Mouse (Mus musculus) lung, postnatal 0 days (tissue): ENCODE results near the gene Dbi.

ENCODE experiments used
- CTCF ChIP-seq: IDR thresholded peaks from 2 replicates; pipeline ENCODE4 v1.5.1; 2016; ENCODE audit warnings: antibody characterized with exemption, mild to moderate bottlenecking
- EP300 ChIP-seq: IDR thresholded peaks from 2 replicates; pipeline ENCODE4 v1.6.1; 2016; ENCODE audit warnings: antibody characterized with exemption, mild to moderate bottlenecking, control low read depth

DNA sequence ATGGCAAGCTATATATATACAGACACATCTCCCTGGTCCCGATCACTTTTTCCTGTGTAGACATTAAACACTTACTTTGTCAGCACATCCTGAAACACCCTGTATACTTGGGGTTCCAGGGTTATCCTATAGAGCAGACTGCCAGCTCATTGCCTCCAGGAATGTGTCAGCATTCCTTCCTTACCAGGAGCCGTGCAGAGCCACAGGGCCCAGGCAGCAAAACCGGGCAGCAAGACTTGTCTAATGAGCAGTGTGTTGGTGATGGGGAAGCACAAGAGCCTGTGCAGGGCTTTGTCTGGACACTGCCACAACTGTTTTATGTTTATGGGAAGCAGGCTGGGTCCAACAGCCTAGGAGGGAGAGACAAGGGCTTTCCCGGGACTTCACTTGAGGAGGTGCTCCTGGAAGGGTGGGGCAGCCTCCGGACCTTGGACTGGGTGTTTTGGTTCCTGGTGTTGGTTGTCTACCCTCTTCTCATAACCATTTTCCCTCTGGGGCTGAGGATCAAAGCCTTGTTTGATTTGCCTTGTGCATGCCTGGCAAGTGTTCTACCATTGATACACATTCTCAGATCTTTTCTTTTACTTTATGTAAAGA lies 36.9 kb downstream of the Dbi start:
- TF ChIP-seq CTCF: no peak
- TF ChIP-seq EP300: 0 out of 2 replicates have a peak, but pooled peaks have one; percentile 23
